Mouse (Mus musculus) heart, postnatal 0 days (tissue): ENCODE measurements around the gene Kcnn4. TPM values are rescaled to one million over a fixed set of nuclear protein-coding genes. Genes with fewer than 3 reads are reported as not detected.

Experiments used
- ATAC-seq: fragments of 200-750 bp; cut with Nextera tagmentation; 2 replicates; pipeline ENCODE4 v1.8.0; 2017; ENCODE audit warnings: low read depth, moderate number of reproducible peaks, moderate library complexity; ENCODE audit not compliant: insufficient read depth
- DNase-seq: peaks from one replicate; pipeline ENCODE4 v3.0.0-alpha.2; 2016; ENCODE audit warnings: low spot score
- H3K27ac ChIP-seq: fragments of 300-500 bp; sonication (generic); 2 replicates; pipeline ENCODE4 v1.5.1; 2014; ENCODE audit warnings: low read depth, mild to moderate bottlenecking
- H3K27me3 ChIP-seq: fragments of 300-500 bp; sonication (generic); 2 replicates; pipeline ENCODE4 v1.6.1; 2014; ENCODE audit warnings: low read length, mixed read lengths; ENCODE audit not compliant: control insufficient read depth, insufficient read depth
- H3K36me3 ChIP-seq: fragments of 300-500 bp; sonication (generic); replicated peaks from 2 replicates; pipeline ENCODE4 v1.6.1; 2014; ENCODE audit warnings: low read length, mixed read lengths; ENCODE audit not compliant: control insufficient read depth, insufficient read depth
- H3K4me1 ChIP-seq: fragments of 300-500 bp; sonication (generic); 2 replicates; pipeline ENCODE4 v1.6.1; 2014; ENCODE audit warnings: antibody characterized with exemption; ENCODE audit not compliant: control insufficient read depth, insufficient read depth
- H3K4me2 ChIP-seq: fragments of 300-500 bp; sonication (generic); 2 replicates; pipeline ENCODE4 v1.6.1; 2014; ENCODE audit warnings: low read depth, mild to moderate bottlenecking, low read length, moderate library complexity
- H3K4me3 ChIP-seq: fragments of 300-500 bp; sonication (generic); 2 replicates; pipeline ENCODE4 v1.5.1; 2014; ENCODE audit warnings: low read depth, low read length
- H3K9ac ChIP-seq: fragments of 300-500 bp; sonication (generic); replicated peaks from 2 replicates; pipeline ENCODE4 v1.6.1; 2014; ENCODE audit warnings: low read depth, low read length, mixed read lengths
- H3K9me3 ChIP-seq: fragments of 300-500 bp; sonication (generic); replicated peaks from 2 replicates; pipeline ENCODE4 v1.6.1; 2016; ENCODE audit warnings: low read length; ENCODE audit not compliant: control insufficient read depth
- CTCF ChIP-seq: IDR thresholded peaks from 2 replicates; pipeline ENCODE4 v1.5.1; 2016; ENCODE audit warnings: antibody characterized with exemption, control low read depth, low read depth
- EP300 ChIP-seq: IDR thresholded peaks from 2 replicates; pipeline ENCODE4 v1.6.1; 2016; ENCODE audit warnings: antibody characterized with exemption, low read depth
- whole genome bisulfite sequencing: fragments of 180-500 bp; shearing (Covaris S2); extraction: QIAGEN DNeasy Blood & Tissue Kit; methylation state at CpG from one replicate; pipeline ENCODE4 v1.1.7; 2014; 5-methylcytosine and 5-hydroxymethylcytosine counted together
- polyA plus RNA-seq: library from polyadenylated mRNA; unstranded; fragments of >200 nt; fragmentation: Nextera tagmentation; extraction: Ambion mirVana; gene quantifications from 2 replicates; pipeline ENCODE4 v1.2.1, GENCODE M21; 2015
- total RNA-seq: library from RNA; depleted of rRNA; stranded (reverse); fragments of >200 nt; gene quantifications from 2 replicates; pipeline ENCODE4 v1.2.3, GENCODE M21; 2014; ENCODE audit warnings: low replicate concordance

The Kcnn4 gene
- total and polyA plus RNA-seq, 2 experiments from 2014 or later, result 0.69 to 0.98 TPM

DNA sequence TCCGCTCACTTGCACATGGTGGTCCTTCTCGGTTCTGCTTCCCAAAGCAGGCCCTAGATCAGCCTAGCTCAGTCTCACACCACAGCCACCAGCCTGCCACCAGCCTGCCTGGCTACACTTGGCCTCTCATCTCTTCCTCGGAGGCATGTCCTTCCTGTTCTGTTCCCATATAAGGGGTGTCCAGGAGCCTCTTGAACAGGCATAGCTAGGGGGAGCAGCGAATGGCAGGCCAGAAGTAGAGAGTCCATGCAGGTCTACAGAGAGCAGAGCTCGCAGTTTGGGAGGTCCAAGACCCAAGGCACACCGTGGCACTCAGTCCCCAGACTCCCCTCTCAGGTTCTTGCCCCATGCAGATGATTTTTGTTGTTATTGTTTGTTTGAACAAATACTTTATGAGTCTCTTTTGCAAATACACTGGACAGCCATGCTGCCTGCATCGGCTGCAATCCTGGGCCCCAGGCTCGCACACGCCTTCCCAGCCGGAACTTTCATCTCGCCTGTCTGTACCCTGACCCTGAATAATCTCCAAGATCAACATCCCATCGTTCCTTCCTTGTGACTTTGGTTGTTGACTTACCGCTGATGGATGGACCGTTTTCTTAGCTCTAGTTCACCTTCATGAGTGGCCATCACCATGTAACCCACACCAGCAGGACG lies 53.2 kb downstream of the Kcnn4 start:
- no peak overlapping the region for H3K4me3 ChIP-seq
- H3K9ac ChIP-seq, result no peak overlapping the region
- ATAC-seq, result no peak
- H3K4me2 ChIP-seq, result no peak overlapping the region
- 81% methylated on average over 15 of the region's 15 CpGs for WGBS
- H3K36me3 ChIP-seq, result peaks cover 26% of the 10 kb centered on the region
- no peaks in the 10 kb centered on the region for H3K27me3 ChIP-seq
- TF ChIP-seq CTCF (0 out of 2 replicates have a peak, but pooled peaks have one; percentile 0), EP300 (no peak)
- H3K9me3 ChIP-seq, result no peaks in the 10 kb centered on the region
- peaks cover 9% of the 10 kb centered on the region for H3K4me1 ChIP-seq
- H3K27ac ChIP-seq, result no peak overlapping the region
- DNase-seq, result no peak

GRCm38 (mm10) chr7:24423956-24424732 lies 54.1 kb downstream of the Kcnn4 start:
- WGBS, result 47% methylated on average over 12 of the region's 12 CpGs

DNA sequence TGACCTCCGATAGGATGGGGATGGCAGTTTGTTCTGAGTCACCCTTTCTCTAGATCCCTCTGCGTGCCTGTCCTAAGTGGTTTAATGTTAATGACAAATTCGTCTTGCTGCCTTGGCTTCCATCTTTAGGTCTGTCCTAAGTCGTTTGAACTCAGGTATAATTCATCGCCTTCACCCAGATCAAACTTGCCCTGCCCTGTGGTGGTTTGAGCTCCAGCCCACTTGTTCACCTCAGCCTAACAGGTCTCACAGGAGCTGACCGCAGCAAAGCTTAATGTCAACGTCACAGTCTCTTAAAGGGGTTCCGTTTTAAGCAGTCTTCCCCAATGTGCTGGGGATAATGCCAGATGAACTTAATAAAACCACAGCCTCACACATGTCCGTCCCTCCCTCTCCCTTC lies 55.9 kb downstream of the Kcnn4 start:
- DNase-seq (no peak), ATAC-seq (no peak)
- Histone ChIP-seq H3K4me1 (peaks cover 9% of the 10 kb centered on the region; the same call in 1 of the 2 replicates), H3K4me3 (no peak overlapping the region), H3K9ac (no peak overlapping the region), H3K27ac (no peak overlapping the region), H3K36me3 (peaks cover 16% of the 10 kb centered on the region), H3K9me3 (no peaks in the 10 kb centered on the region), H3K4me2 (no peak overlapping the region), H3K27me3 (no peaks in the 10 kb centered on the region)
- TF ChIP-seq EP300, result no peak
- 84% methylated on average over 9 of the region's 9 CpGs for WGBS

More at GRCm38 (mm10) chr7:24423956-24424732, 54.1 kb downstream of the Kcnn4 start:
- peak; percentile 63 for ATAC-seq
- Histone ChIP-seq H3K27me3 (no peaks in the 10 kb centered on the region), H3K4me1 (peaks cover 9% of the 10 kb centered on the region), H3K9me3 (no peaks in the 10 kb centered on the region), H3K4me2 (no peak overlapping the region), H3K4me3 (no peak overlapping the region), H3K36me3 (peaks cover 25% of the 10 kb centered on the region), H3K27ac (peak overlapping the region; percentile 27; the same call in 1 of the 2 replicates), H3K9ac (no peak overlapping the region; the same call in 1 of the 2 replicates)
- TF ChIP-seq CTCF, result no peak
- no peak for TF ChIP-seq EP300
- peak; percentile 42 for DNase-seq

DNA sequence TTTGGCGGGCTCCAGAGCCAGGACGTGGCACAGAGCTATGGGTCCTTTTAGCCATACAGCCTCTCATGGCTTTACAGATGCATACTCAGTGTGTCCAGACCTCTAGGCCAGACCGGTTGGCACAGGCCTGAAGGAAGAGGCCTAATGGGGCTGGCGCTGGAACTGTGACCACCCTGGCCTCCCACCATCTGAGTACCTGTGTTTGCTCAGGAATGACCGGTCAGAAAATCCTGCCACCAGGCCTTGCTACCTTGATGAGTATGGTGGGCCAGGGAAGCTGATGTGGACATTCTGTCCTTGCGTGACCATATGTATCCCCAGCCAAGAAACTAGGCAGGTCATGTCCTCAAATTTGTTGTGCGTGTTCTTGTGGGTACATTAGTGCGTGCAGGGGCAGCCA lies 57.1 kb downstream of the Kcnn4 start:
- ATAC-seq (no peak), DNase-seq (no peak)
- no peak overlapping the region for H3K4me2 ChIP-seq
- H3K27me3 ChIP-seq, result peaks cover 2% of the 10 kb centered on the region; the same call in 1 of the 2 replicates
- no peak for TF ChIP-seq EP300
- no peak for TF ChIP-seq CTCF
- WGBS, result 90% methylated on average over 8 of the region's 8 CpGs
- peaks cover 9% of the 10 kb centered on the region; the same call in 1 of the 2 replicates for H3K4me1 ChIP-seq
- no peak overlapping the region for H3K27ac ChIP-seq
- H3K9ac ChIP-seq, result no peak overlapping the region
- no peaks in the 10 kb centered on the region for H3K9me3 ChIP-seq
- peaks cover 9% of the 10 kb centered on the region for H3K36me3 ChIP-seq
- no peak overlapping the region for H3K4me3 ChIP-seq

DNA sequence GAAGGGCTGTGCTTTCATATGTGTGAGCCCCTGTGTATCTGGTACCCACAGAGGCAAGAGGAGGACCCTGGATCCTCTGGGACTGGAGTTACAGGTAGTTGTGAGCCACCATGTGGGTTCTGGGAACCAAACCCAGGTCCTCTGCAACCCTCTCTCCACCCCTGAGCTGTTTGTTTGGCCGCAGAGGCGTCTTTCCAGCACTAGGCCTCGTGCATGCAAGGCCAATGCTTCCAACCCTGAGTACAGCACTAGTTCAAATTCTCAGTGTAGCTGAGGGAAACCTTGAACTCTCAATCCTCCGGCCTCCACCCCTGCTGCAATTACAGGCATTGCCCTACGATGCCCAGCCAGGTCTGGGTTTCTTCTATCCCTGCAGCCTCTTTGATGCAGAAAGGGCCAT lies 58.7 kb downstream of the Kcnn4 start:
- H3K9me3 ChIP-seq, result no peaks in the 10 kb centered on the region
- H3K4me3 ChIP-seq, result no peak overlapping the region
- no peak overlapping the region for H3K27ac ChIP-seq
- no peak for DNase-seq
- 93% methylated on average over 5 of the region's 5 CpGs for WGBS
- TF ChIP-seq EP300, result no peak
- no peak for TF ChIP-seq CTCF
- peaks cover 17% of the 10 kb centered on the region for H3K27me3 ChIP-seq
- H3K9ac ChIP-seq, result no peak overlapping the region
- H3K36me3 ChIP-seq, result peaks cover under 1% of the 10 kb centered on the region; the same call in 1 of the 2 replicates
- no peak overlapping the region for H3K4me2 ChIP-seq
- peaks cover 9% of the 10 kb centered on the region; the same call in 1 of the 2 replicates for H3K4me1 ChIP-seq
- ATAC-seq, result no peak
